Mouse (Mus musculus) CD8-positive naive resting alpha-beta T cell, adult 57 days (primary cell): ENCODE data around the gene Hist1h2bl. TPM values are rescaled to one million over a fixed set of nuclear protein-coding genes. Genes with fewer than 3 reads are reported as not detected.

Experiments
- total RNA-seq: library from RNA; stranded (reverse); gene quantifications from one replicate; pipeline ENCODE4 v1.2.4, GENCODE M21; 2023

The Hist1h2bl gene
- 29.9 TPM for total RNA-seq

DNA sequence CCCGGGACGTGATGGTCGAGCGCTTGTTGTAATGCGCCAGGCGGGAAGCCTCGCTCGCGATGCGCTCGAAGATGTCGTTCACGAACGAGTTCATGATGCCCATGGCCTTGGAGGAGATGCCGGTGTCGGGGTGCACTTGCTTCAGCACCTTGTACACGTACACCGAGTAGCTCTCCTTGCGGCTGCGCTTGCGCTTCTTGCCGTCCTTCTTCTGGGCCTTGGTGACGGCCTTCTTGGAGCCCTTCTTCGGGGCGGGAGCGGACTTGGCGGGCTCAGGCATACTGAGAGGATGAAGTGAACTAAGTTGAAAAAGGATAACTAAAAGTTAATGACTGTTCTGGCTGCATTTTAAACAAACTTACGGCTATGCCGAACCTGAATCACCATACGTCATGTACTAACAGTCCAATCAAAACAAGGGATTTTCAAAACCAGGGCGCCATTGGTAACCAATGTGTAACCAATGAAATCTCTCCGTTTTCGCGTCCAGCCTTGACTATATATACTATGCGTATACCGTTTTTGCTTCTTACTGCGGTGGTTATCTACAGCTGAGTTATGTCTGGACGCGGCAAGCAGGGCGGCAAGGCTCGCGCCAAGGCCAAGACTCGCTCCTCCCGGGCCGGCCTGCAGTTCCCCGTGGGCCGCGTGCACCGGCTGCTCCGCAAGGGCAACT is at the start of gene Hist1h2bl, which contains the start of gene Hist1h2ai:
Hist1h2bl (minus strand) TSS at position 280 of the 676 bp plus-strand sequence.
Hist1h2ai (plus strand) TSS at position 559 of the 676 bp plus-strand sequence.

DNA sequence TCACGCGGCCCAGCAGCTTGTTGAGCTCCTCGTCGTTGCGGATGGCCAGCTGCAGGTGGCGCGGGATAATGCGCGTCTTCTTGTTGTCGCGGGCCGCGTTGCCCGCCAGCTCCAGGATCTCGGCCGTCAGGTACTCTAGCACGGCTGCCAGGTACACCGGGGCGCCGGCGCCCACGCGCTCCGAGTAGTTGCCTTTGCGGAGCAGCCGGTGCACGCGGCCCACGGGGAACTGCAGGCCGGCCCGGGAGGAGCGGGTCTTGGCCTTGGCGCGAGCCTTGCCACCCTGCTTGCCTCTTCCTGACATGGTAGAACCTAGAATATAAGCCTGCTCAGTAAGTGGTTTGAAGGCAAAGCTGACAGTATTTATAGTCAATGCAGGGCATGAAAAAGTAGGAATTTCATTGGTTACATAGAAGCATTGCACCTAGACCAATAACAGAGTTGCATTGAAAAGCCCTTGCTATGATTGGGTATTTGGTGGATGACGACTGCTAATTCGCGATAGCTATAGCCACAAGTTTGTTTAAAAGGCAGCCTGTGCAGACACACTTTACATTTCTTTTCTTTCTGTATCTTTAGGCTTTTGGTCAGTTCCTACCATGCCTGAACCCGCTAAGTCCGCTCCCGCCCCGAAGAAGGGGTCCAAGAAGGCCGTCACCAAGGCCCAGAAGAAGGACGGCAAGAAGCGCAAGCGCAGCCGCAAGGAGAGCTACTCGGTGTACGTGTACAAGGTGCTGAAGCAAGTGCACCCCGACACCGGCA is 37.8 kb upstream of the Hist1h2bl start, which contains the start of the genes Hist1h2ak and Hist1h2bn:
Hist1h2ak (minus strand) TSS at position 304 of the 762 bp plus-strand sequence.
Hist1h2bn (plus strand) TSS at position 600 of the 762 bp plus-strand sequence.

DNA sequence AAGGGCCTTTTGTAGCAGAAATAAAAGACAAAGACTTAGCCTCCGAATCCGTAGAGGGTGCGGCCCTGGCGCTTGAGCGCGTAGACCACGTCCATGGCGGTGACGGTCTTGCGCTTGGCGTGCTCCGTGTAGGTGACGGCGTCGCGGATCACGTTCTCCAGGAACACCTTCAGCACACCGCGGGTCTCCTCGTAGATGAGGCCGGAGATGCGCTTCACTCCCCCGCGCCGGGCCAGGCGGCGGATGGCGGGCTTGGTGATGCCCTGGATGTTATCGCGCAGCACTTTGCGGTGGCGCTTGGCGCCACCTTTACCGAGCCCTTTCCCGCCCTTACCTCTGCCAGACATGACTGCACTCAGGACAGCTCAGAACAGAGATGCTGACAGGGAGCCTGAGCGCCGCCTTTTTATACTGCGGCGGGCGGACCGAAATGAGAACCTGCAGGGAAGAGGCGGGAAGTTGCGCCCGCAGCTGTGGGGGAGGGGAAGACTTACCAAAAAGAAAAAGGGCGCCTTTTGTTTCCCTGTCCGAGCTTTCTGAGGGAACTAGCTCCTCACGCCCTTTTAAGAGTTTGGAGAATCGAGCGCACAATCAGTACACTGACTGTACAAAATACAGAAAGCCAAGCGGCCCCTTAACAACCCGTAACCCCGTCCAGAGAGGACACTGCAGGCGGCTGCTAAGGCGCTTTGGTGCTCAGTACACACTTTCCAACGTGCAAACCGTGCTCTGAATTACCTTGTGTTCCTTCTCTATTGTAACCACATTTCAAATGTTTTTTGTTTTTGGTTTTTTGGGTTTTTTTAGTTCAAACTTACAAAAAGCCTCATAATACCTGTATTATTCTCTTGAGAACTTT is 34.4 kb upstream of the Hist1h2bl start, which contains the start of gene Hist1h4k:
Hist1h4k (minus strand) TSS at position 347 of the 859 bp plus-strand sequence.

DNA sequence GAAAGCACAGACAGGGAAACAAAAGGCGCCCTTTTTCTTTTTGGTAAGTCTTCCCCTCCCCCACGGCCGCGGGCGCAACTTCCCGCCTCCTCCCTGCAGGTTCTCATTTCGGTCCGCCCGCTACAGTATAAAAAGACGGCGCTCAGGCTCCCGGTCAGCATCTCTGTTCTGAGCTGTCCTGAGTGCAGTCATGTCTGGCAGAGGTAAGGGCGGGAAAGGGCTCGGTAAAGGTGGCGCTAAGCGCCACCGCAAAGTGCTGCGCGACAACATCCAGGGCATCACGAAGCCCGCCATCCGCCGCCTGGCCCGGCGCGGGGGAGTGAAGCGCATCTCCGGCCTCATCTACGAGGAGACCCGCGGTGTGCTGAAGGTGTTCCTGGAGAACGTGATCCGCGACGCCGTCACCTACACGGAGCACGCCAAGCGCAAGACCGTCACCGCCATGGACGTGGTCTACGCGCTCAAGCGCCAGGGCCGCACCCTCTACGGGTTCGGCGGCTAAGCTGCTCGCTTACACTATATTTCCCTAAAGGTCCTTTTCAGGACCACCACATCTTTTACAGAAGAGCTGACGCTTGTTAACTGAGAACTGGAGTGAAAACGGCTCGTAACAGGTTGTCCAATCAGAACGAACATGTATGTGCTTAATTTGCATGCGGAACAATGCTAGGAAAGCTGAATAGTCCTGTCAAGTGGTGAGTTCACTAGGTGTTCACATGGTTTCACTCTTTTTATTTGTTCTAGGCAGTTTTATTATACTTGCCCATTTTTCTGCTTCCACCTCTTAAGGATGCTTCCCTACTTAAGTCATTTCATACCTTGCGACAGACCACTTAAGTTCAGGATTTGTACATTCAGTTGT is 19.2 kb upstream of the Hist1h2bl start, which contains the start of gene Hist1h4j:
Hist1h4j (plus strand) TSS at position 159 of the 862 bp plus-strand sequence.

GRCm38 (mm10) chr13:21721757-21722372 is 5.9 kb upstream of the Hist1h2bl start, which contains the start of gene Hist1h2bm:
TSS of gene Hist1h2bm (plus strand) at chr13:21722044.

DNA sequence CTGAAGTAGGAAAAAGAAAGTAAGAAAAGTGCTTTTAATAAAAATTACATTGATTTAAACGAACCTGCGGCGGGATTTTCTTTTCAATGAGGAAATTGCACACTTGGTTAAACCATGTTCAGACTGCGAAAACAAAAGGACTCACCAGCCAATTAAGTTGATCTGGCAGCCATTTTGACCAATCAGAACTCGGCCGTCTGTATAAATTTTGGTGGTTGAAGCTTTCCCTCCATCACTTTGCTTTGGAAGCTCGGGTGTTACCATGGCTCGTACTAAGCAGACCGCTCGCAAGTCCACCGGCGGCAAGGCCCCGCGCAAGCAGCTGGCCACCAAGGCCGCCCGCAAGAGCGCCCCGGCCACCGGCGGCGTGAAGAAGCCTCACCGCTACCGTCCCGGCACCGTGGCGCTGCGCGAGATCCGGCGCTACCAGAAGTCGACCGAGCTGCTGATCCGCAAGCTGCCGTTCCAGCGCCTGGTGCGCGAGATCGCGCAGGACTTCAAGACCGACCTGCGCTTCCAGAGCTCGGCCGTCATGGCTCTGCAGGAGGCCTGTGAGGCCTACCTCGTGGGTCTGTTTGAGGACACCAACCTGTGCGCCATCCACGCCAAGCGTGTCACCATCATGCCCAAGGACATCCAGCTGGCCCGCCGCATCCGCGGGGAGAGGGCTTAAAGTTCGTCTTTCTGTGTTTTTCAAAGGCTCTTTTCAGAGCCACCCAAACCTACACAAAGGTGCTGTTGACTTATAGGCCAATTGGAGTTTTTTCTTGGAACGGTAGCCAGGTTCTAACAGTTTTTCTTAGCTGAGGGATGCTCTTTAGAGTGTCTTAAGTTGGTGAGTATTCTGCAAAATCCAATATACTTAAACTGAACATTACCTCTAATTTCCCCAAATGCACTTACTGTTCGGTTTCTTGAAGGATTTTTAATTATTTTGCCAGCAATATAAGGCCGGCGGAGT is 1.7 kb upstream of the Hist1h2bl start, which contains the start of gene Hist1h3h:
Hist1h3h (plus strand) TSS at position 263 of the 961 bp plus-strand sequence.

DNA sequence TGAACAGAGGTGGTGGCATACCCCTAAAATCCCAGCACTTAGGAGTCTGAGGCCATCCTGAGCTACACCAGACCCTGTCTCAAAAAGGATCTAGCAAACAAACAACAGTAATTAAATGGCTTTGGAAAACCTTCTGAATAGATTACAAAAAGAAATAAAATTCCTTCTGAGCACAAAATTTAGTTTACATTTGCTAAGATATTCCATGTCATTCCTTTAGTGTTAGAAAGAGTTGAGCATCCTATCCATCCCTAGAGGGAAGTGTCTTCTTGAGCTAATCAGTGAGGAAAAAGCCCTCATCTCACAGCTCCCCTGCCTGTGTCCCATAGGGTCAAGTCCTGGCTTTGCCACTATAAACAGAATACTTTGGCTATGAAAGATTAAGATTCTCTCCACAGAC is 18.1 kb downstream of the Hist1h2bl start, which contains the start of gene Olfr1359:
Olfr1359 (plus strand) TSS at position 301 of the 400 bp plus-strand sequence.

GRCm38 (mm10) chr13:21677305-21677704 is 38.6 kb downstream of the Hist1h2bl start, which contains the start of gene Olfr1360:
TSS of gene Olfr1360 (minus strand) at chr13:21677405.

Other genes with a start within 250 kb of the Hist1h2bl start
- gene Nkapl, start 247.6 kb downstream of the Hist1h2bl start, total RNA-seq, result not detected
- gene Zkscan4, start 237.2 kb downstream of the Hist1h2bl start, total RNA-seq, result not detected
- not detected for gene Gm10065, start 236.7 kb downstream of the Hist1h2bl start, total RNA-seq
- 5.6 TPM for gene AK157302, start 220.9 kb downstream of the Hist1h2bl start, total RNA-seq
- 14.0 TPM for gene Gm11273, start 214.7 kb downstream of the Hist1h2bl start, total RNA-seq
- 11.5 TPM for gene Zkscan8, start 185.0 kb downstream of the Hist1h2bl start, total RNA-seq
- not detected for gene Olfr1366, start 173.3 kb downstream of the Hist1h2bl start, total RNA-seq
- gene Olfr1535, start 156.2 kb downstream of the Hist1h2bl start, total RNA-seq, result not detected
- not detected for gene Olfr1364, start 134.4 kb downstream of the Hist1h2bl start, total RNA-seq
- not detected for gene Olfr1362, start 102.1 kb downstream of the Hist1h2bl start, total RNA-seq
- gene Olfr11, start 73.6 kb downstream of the Hist1h2bl start, total RNA-seq, result not detected
- not detected for gene Olfr1361, start 52.8 kb downstream of the Hist1h2bl start, total RNA-seq
- not detected for gene Olfr1360, start 38.7 kb downstream of the Hist1h2bl start, total RNA-seq
- gene Olfr1359, start 18.0 kb downstream of the Hist1h2bl start, total RNA-seq, result not detected
- 37.0 TPM for gene Hist1h2ai, start 279 bp upstream of the Hist1h2bl start, total RNA-seq
- 46.7 TPM for gene Hist1h3h, start 1.5 kb upstream of the Hist1h2bl start, total RNA-seq
- 4.5 TPM for gene Hist1h2bm, start 5.9 kb upstream of the Hist1h2bl start, total RNA-seq
- 10.9 TPM for gene Hist1h4j, start 18.9 kb upstream of the Hist1h2bl start, total RNA-seq
- gene Hist1h4k, start 34.4 kb upstream of the Hist1h2bl start, total RNA-seq, result 328 TPM
- gene Hist1h2ak, start 37.7 kb upstream of the Hist1h2bl start, total RNA-seq, result 31.4 TPM
- 80.0 TPM for gene Hist1h2bn, start 38.0 kb upstream of the Hist1h2bl start, total RNA-seq
- gene Hist1h1b, start 64.5 kb upstream of the Hist1h2bl start, total RNA-seq, result 8.9 TPM
- 144 TPM for gene Hist1h3i, start 67.2 kb upstream of the Hist1h2bl start, total RNA-seq
- 10.1 TPM for gene Hist1h2an, start 71.1 kb upstream of the Hist1h2bl start, total RNA-seq
- 16.9 TPM for gene Hist1h2bp, start 71.3 kb upstream of the Hist1h2bl start, total RNA-seq
- gene Hist1h2bq, start 94.1 kb upstream of the Hist1h2bl start, total RNA-seq, result 74.5 TPM
- gene Hist1h2ao, start 94.3 kb upstream of the Hist1h2bl start, total RNA-seq, result 58.9 TPM
- 281 TPM for gene Hist1h4m, start 95.6 kb upstream of the Hist1h2bl start, total RNA-seq
- gene Hist1h4n, start 116.1 kb upstream of the Hist1h2bl start, total RNA-seq, result 118 TPM
- 61.6 TPM for gene Hist1h2ap, start 117.4 kb upstream of the Hist1h2bl start, total RNA-seq
- gene Hist1h2br, start 117.6 kb upstream of the Hist1h2bl start, total RNA-seq, result 74.1 TPM
- 0.67 TPM for gene Zfp184, start 229.0 kb upstream of the Hist1h2bl start, total RNA-seq